Mouse (Mus musculus): ENCODE measurements at regions not wholly inside any gene's neighbourhood (a gene's known extent, or its start where the extent isn't known, plus 50 kb on each side); places are given as distances from the start of the nearest gene placed in this dataset.
"Not testable (repeated sequence)": the region's sequence is repeated elsewhere in the genome, so short reads cannot be mapped to it uniquely, and the experiment has no call there.

- DNase-seq: no peak
- intact Hi-C loops (cut with DNase I): loop anchor here (10.0 kb wide), 1 partner anchor 91 kb away; the partner anchor contains the start of gene Vldlr
Observed at GRCm38 (mm10) chr19:27123334-27123733, 93.0 kb upstream of the Vldlr start.

DNA sequence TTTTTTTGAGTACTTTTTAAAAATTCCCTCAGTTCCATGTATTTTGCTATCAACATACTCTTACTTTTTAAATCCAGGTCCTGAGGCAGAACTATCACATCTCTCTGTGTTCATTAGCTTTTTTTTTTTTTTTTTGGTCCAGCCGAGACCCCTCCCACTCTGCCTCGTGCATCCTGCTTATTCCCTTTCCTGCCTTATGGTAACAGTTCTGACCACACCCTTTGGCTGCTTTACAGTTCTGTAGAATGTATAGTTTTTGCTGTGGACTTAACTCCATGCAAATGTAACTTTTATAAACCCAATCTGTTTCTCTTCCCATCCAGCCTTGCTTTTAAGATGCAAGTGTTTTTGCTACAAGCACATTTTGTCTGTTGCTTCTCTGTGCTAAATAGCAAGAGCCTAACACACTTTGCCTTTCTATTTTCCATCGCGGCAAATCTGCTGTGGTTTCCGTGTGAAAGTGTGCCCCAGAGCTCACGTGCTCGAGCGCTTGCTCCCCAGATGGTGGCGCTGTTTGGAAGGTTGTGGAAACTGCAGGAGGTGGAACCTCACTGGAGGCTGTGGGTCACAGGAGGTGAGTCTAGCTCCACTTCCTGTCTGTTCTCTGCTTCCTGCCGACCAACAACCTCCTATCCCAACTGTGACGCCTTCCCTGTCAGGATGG is 92.3 kb upstream of the Vldlr start:
- intact Hi-C loops (cut with DNase I): loop anchor here (10.0 kb wide), 1 partner anchor 91 kb away; the partner anchor contains the start of gene Vldlr
- peak; percentile 38 to 64 for DNase-seq

GRCm38 (mm10) chr19:27128501-27128900 is 87.8 kb upstream of the Vldlr start:
- not testable (repeated sequence) for DNase-seq
- intact Hi-C loops (cut with DNase I): loop anchor here (5.0 to 10.0 kb wide), 2 partner anchors 86 to 299 kb away; partner anchors contain the start of genes Pum3 and Vldlr

- DNase-seq: no peak
- intact Hi-C loops (cut with DNase I): no loop called here
Observed at GRCm38 (mm10) chr19:27134360-27134759, 81.9 kb upstream of the Vldlr start.

DNA sequence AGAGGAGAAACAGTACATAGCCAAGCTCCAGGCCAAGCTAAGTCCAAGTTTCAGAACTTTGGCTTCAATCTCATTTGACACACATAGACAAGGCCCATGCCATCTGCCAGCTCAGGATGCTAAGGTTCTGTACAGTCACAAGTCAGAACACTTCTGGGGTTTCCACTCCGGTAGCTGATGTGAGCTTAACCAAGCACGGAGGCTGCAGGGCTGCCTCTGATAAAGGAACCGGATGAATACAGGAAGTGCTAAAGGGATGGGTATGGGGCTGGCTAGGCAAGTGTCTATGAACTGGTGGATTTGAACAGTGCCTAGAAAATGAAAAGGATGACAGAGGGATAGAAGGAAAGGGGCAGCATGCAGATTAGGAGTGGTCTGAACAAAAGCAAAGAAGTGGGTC is 75.4 kb upstream of the Vldlr start:
- intact Hi-C loops (cut with DNase I): no loop called here
- no peak for DNase-seq

- no peak for DNase-seq
- intact Hi-C loops (cut with DNase I): no loop called here
Observed at GRCm38 (mm10) chr19:27142181-27142580, 74.1 kb upstream of the Vldlr start.

- intact Hi-C loops (cut with DNase I): no loop called here
- DNase-seq: peak; percentile 10 to 12
Observed at GRCm38 (mm10) chr19:27147404-27147803, 68.9 kb upstream of the Vldlr start.

DNA sequence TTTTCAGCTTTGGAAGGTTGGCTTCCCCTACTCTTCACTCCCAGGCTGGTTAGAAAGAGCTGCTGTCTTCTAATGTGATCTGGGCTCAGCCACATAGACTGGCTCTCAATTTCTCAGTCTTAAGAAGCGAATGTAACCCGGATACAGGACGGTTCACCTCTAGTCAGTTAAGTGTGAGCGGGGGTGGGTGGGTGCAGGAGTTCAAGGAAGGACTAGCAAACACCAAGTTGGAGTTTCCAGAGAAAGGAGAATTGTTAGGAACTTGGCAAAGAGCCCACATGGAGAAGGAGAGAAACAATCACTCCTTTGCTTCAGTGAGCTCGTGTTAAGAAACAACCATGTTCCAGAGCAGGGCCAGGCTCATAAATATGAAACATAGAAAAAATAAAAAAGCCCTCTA is 68.0 kb upstream of the Vldlr start:
- DNase-seq: no peak
- intact Hi-C loops (cut with DNase I): no loop called here

DNA sequence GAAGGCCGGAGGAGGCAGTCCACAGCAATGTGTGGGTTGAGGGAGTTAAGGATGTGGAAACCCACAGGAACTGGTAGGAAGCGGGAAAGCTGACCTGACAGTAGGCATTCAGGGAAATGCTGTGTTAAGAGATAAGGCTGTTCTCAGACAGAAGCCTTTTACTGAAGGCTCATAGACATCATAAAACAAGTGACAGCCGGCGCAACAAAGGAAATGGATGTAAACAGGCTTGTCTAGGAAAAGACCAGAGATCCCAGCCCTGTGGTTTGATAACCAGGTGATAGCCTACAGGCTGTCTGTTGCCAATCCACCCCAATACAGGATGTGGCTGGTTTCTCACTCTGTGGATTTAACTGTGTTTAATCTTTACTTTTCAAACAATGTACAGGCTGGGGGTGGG is 66.7 kb upstream of the Vldlr start:
- no peak for DNase-seq
- intact Hi-C loops (cut with DNase I): no loop called here

- no peak for DNase-seq
- intact Hi-C loops (cut with DNase I): no loop called here
Observed at GRCm38 (mm10) chr19:27161933-27162332, 54.4 kb upstream of the Vldlr start.

Data from heart, postnatal 36 days (tissue).